Mouse (Mus musculus): ENCODE results near the gene Prickle1. TPM values are rescaled to one million over a fixed set of nuclear protein-coding genes. Genes with fewer than 3 reads are reported as not detected.

Gene Prickle1
- polyA plus RNA-seq, 1 experiment from 2014 or later, result 40.6 TPM

GRCm38 (mm10) chr15:93518143-93518902 is 77.4 kb downstream of the Prickle1 start:
- Histone ChIP-seq H3K4me2 (ENCODE audit: low read length) (peak overlapping the region; percentile 89), H3K9ac (ENCODE audit: low read length) (peak overlapping the region; percentile 97), H3K4me1 (ENCODE audit: control insufficient read depth in 2 of 2, insufficient read depth in 2 of 2, low read length in 2 of 2) (peaks cover 36 to 65% of the 10 kb centered on the region in 2 experiments), H3K27me3 (ENCODE audit: control insufficient read depth, insufficient read depth, low read length) (no peaks in the 10 kb centered on the region), H3K27ac (replicated peaks in 1 of 2; ENCODE audit: control insufficient read depth in 1 of 2, insufficient read depth in 1 of 2, low read depth in 2 of 2, low read length in 2 of 2) (peak overlapping the region; percentile 99 to 100), H3K4me3 (ENCODE audit: control insufficient read depth in 1 of 2, insufficient read depth in 1 of 2, low read depth in 1 of 2, low read length in 2 of 2) (peak overlapping the region; percentile 68 to 92), H3K9me3 (ENCODE audit: control insufficient read depth, low read length) (no peaks in the 10 kb centered on the region), H3K36me3 (ENCODE audit: control insufficient read depth, insufficient read depth, low read length) (no peaks in the 10 kb centered on the region)
- ATAC-seq (ENCODE audit: insufficient number of reproducible peaks, insufficient read depth, low FRiP score, low read depth), result no peak
- WGBS, result under 1% methylated on average over 23 of the region's 23 CpGs

- peaks cover 3% of the 10 kb centered on the region for H3K36me3 ChIP-seq (ENCODE audit: control insufficient read depth, insufficient read depth, low read length)
- H3K9ac ChIP-seq (ENCODE audit: low read length), result peak overlapping the region; percentile 97
- peak overlapping the region; percentile 89 for H3K4me2 ChIP-seq (ENCODE audit: low read length)
- peak overlapping the region; percentile 99 to 100 for H3K27ac ChIP-seq (replicated peaks in 1 of 2; ENCODE audit: control insufficient read depth in 1 of 2, insufficient read depth in 1 of 2, low read depth in 2 of 2, low read length in 2 of 2)
- no peak for ATAC-seq (ENCODE audit: insufficient number of reproducible peaks, insufficient read depth, low FRiP score, low read depth)
- H3K9me3 ChIP-seq (ENCODE audit: control insufficient read depth, low read length), result no peaks in the 10 kb centered on the region
- WGBS, result 70% methylated on average over 11 of the region's 11 CpGs
- H3K27me3 ChIP-seq (ENCODE audit: control insufficient read depth, insufficient read depth, low read length), result no peaks in the 10 kb centered on the region
- H3K4me1 ChIP-seq (ENCODE audit: control insufficient read depth in 2 of 2, insufficient read depth in 2 of 2, low read length in 2 of 2), result peaks cover 29 to 65% of the 10 kb centered on the region in 2 experiments
- peak overlapping the region; percentile 68 to 92 for H3K4me3 ChIP-seq (ENCODE audit: control insufficient read depth in 1 of 2, insufficient read depth in 1 of 2, low read depth in 1 of 2, low read length in 2 of 2)
Measured at GRCm38 (mm10) chr15:93517022-93517565, 78.6 kb downstream of the Prickle1 start.

GRCm38 (mm10) chr15:93515316-93515715 is 80.4 kb downstream of the Prickle1 start:
- Histone ChIP-seq H3K36me3 (ENCODE audit: control insufficient read depth, insufficient read depth, low read length) (peaks cover 21% of the 10 kb centered on the region), H3K27me3 (ENCODE audit: control insufficient read depth, insufficient read depth, low read length) (no peaks in the 10 kb centered on the region), H3K9ac (ENCODE audit: low read length) (no peak overlapping the region), H3K4me3 (ENCODE audit: control insufficient read depth in 1 of 2, insufficient read depth in 1 of 2, low read depth in 1 of 2, low read length in 2 of 2) (no peak overlapping the region), H3K4me1 (ENCODE audit: control insufficient read depth in 2 of 2, insufficient read depth in 2 of 2, low read length in 2 of 2) (peaks cover 18 to 53% of the 10 kb centered on the region in 2 experiments), H3K27ac (replicated peaks in 1 of 2; ENCODE audit: control insufficient read depth in 1 of 2, insufficient read depth in 1 of 2, low read depth in 2 of 2, low read length in 2 of 2) (0 out of 4 replicates have a peak overlapping the region, but pooled peaks of 1 of the 2 experiments have one; percentile 14), H3K4me2 (ENCODE audit: low read length) (peak overlapping the region; percentile 62; the same call in 1 of the 2 replicates), H3K9me3 (ENCODE audit: control insufficient read depth, low read length) (no peaks in the 10 kb centered on the region)
- WGBS, result 53% methylated on average over 9 of the region's 9 CpGs
- ATAC-seq (ENCODE audit: insufficient number of reproducible peaks, insufficient read depth, low FRiP score, low read depth), result no peak

GRCm38 (mm10) chr15:93513939-93514341 is 81.8 kb downstream of the Prickle1 start:
- H3K27ac ChIP-seq (replicated peaks in 1 of 2; ENCODE audit: control insufficient read depth in 1 of 2, insufficient read depth in 1 of 2, low read depth in 2 of 2, low read length in 2 of 2), result peak overlapping the region in 1 of 2 experiments; percentile 0; a peak in 1 of 4 replicates
- H3K27me3 ChIP-seq (ENCODE audit: control insufficient read depth, insufficient read depth, low read length), result no peaks in the 10 kb centered on the region
- peaks cover 18 to 52% of the 10 kb centered on the region in 2 experiments for H3K4me1 ChIP-seq (ENCODE audit: control insufficient read depth in 2 of 2, insufficient read depth in 2 of 2, low read length in 2 of 2)
- H3K4me3 ChIP-seq (ENCODE audit: control insufficient read depth in 1 of 2, insufficient read depth in 1 of 2, low read depth in 1 of 2, low read length in 2 of 2), result peak overlapping the region; percentile 5 to 19; a peak in 1 of 4 replicates
- 14% methylated on average over 10 of the region's 10 CpGs for WGBS
- H3K4me2 ChIP-seq (ENCODE audit: low read length), result peak overlapping the region; percentile 62
- peak overlapping the region; percentile 56 for H3K9ac ChIP-seq (ENCODE audit: low read length)
- peaks cover 31% of the 10 kb centered on the region for H3K36me3 ChIP-seq (ENCODE audit: control insufficient read depth, insufficient read depth, low read length)
- H3K9me3 ChIP-seq (ENCODE audit: control insufficient read depth, low read length), result no peaks in the 10 kb centered on the region
- no peak for ATAC-seq (ENCODE audit: insufficient number of reproducible peaks, insufficient read depth, low FRiP score, low read depth)

GRCm38 (mm10) chr15:93512437-93512836 is 83.3 kb downstream of the Prickle1 start:
- Histone ChIP-seq H3K27me3 (ENCODE audit: control insufficient read depth, insufficient read depth, low read length) (no peaks in the 10 kb centered on the region), H3K27ac (replicated peaks in 1 of 2; ENCODE audit: control insufficient read depth in 1 of 2, insufficient read depth in 1 of 2, low read depth in 2 of 2, low read length in 2 of 2) (no peak overlapping the region), H3K4me2 (ENCODE audit: low read length) (no peak overlapping the region), H3K4me1 (ENCODE audit: control insufficient read depth in 2 of 2, insufficient read depth in 2 of 2, low read length in 2 of 2) (peaks cover 18 to 49% of the 10 kb centered on the region in 2 experiments), H3K9ac (ENCODE audit: low read length) (no peak overlapping the region; the same call in 1 of the 2 replicates), H3K9me3 (ENCODE audit: control insufficient read depth, low read length) (no peaks in the 10 kb centered on the region), H3K36me3 (ENCODE audit: control insufficient read depth, insufficient read depth, low read length) (peaks cover 46% of the 10 kb centered on the region), H3K4me3 (ENCODE audit: control insufficient read depth in 1 of 2, insufficient read depth in 1 of 2, low read depth in 1 of 2, low read length in 2 of 2) (no peak overlapping the region)
- 35% methylated on average over 9 of the region's 9 CpGs for WGBS
- ATAC-seq (ENCODE audit: insufficient number of reproducible peaks, insufficient read depth, low FRiP score, low read depth), result no peak

- Histone ChIP-seq H3K9me3 (ENCODE audit: control insufficient read depth, low read length) (no peaks in the 10 kb centered on the region), H3K36me3 (ENCODE audit: control insufficient read depth, insufficient read depth, low read length) (peaks cover 61% of the 10 kb centered on the region), H3K4me1 (ENCODE audit: control insufficient read depth in 2 of 2, insufficient read depth in 2 of 2, low read length in 2 of 2) (peaks cover 15 to 42% of the 10 kb centered on the region in 2 experiments), H3K4me2 (ENCODE audit: low read length) (no peak overlapping the region), H3K27ac (replicated peaks in 1 of 2; ENCODE audit: control insufficient read depth in 1 of 2, insufficient read depth in 1 of 2, low read depth in 2 of 2, low read length in 2 of 2) (no peak overlapping the region), H3K27me3 (ENCODE audit: control insufficient read depth, insufficient read depth, low read length) (no peaks in the 10 kb centered on the region), H3K9ac (ENCODE audit: low read length) (no peak overlapping the region), H3K4me3 (ENCODE audit: control insufficient read depth in 1 of 2, insufficient read depth in 1 of 2, low read depth in 1 of 2, low read length in 2 of 2) (no peak overlapping the region)
- WGBS, result 47% methylated on average over 12 of the region's 12 CpGs
- no peak for ATAC-seq (ENCODE audit: insufficient number of reproducible peaks, insufficient read depth, low FRiP score, low read depth)
Measured at GRCm38 (mm10) chr15:93510690-93511336, 84.9 kb downstream of the Prickle1 start.

GRCm38 (mm10) chr15:93504808-93505207 is 90.9 kb downstream of the Prickle1 start:
- no peak for ATAC-seq (ENCODE audit: insufficient number of reproducible peaks, insufficient read depth, low FRiP score, low read depth)
- Histone ChIP-seq H3K36me3 (ENCODE audit: control insufficient read depth, insufficient read depth, low read length) (peaks cover 96% of the 10 kb centered on the region), H3K9me3 (ENCODE audit: control insufficient read depth, low read length) (no peaks in the 10 kb centered on the region), H3K4me3 (ENCODE audit: control insufficient read depth in 1 of 2, insufficient read depth in 1 of 2, low read depth in 1 of 2, low read length in 2 of 2) (no peak overlapping the region), H3K27me3 (ENCODE audit: control insufficient read depth, insufficient read depth, low read length) (no peaks in the 10 kb centered on the region), H3K4me2 (ENCODE audit: low read length) (no peak overlapping the region), H3K27ac (replicated peaks in 1 of 2; ENCODE audit: control insufficient read depth in 1 of 2, insufficient read depth in 1 of 2, low read depth in 2 of 2, low read length in 2 of 2) (no peak overlapping the region), H3K9ac (ENCODE audit: low read length) (no peak overlapping the region), H3K4me1 (ENCODE audit: control insufficient read depth in 2 of 2, insufficient read depth in 2 of 2, low read length in 2 of 2) (no peaks in the 10 kb centered on the region)
- 94% methylated on average over 17 of the region's 17 CpGs for WGBS
